Mouse (Mus musculus) adrenal gland, adult 8-10 months (tissue): Measurements from ENCODE around the gene Rtbdn. TPM values are rescaled to one million over a fixed set of nuclear protein-coding genes. Genes with fewer than 3 reads are reported as not detected.

Experiments
- microRNA-seq, 2 experiments: library from miRNA; unstranded; fragments of <30 nt; microRNA quantifications; one replicate each; pipeline ENCODE4 v1.2.0; 2022
- total RNA-seq, 4 experiments: library from RNA; stranded (reverse); gene quantifications; 2 replicates each; pipeline ENCODE4 v1.2.4; 2022

The Rtbdn gene
- total RNA-seq, 4 experiments from 2014 or later: 0.28 to 0.40 TPM; not detected in 2

Small RNA genes within 50 kb of the gene (microRNA-seq; reads per million reads assigned to microRNA genes)
- 0 to 0.34 reads per million in 2 experiments for gene Gm24197

Other genes starting within 250 kb of the Rtbdn start
- 1 to 10 TPM; 3.1 to 5.6 (median 4.2) TPM for gene Lyl1, start 245.5 kb upstream of the Rtbdn start, total RNA-seq
- under 1 TPM in 2 of 4 experiments, not detected in 2; 0.52 to 0.73 TPM for gene G430095P16Rik, start 224.0 kb upstream of the Rtbdn start, total RNA-seq
- gene Nfix, start 146.6 kb upstream of the Rtbdn start, total RNA-seq: 100 to 1,000 TPM in 3 of 4 experiments, 10 to 100 TPM in 1; 99.6 to 150 (median 117) TPM
- gene Dand5, start 124.2 kb upstream of the Rtbdn start, total RNA-seq: 10 to 100 TPM; 11.2 to 14.9 (median 12.5) TPM
- 10 to 100 TPM; 63.6 to 68.4 (median 66.2) TPM for gene Gadd45gip1, start 115.5 kb upstream of the Rtbdn start, total RNA-seq
- 100 to 1,000 TPM; 107 to 125 (median 111) TPM for gene Rad23a, start 106.3 kb upstream of the Rtbdn start, total RNA-seq
- 100 to 1,000 TPM; 629 to 719 (median 673) TPM for gene Calr, start 100.1 kb upstream of the Rtbdn start, total RNA-seq
- 10 to 100 TPM; 59.9 to 76.8 (median 68.0) TPM for gene Farsa, start 90.0 kb upstream of the Rtbdn start, total RNA-seq
- 1 to 10 TPM; 6.1 to 9.1 (median 7.1) TPM for gene Syce2, start 74.9 kb upstream of the Rtbdn start, total RNA-seq
- gene Gcdh, start 53.1 kb upstream of the Rtbdn start, total RNA-seq: 10 to 100 TPM; 51.9 to 66.4 (median 60.4) TPM
- gene Klf1, start 45.1 kb upstream of the Rtbdn start, total RNA-seq: under 1 TPM in 2 of 4 experiments, not detected in 2; 0.22 to 0.24 TPM
- gene Dnase2a, start 38.4 kb upstream of the Rtbdn start, total RNA-seq: 10 to 100 TPM; 12.5 to 28.7 (median 22.2) TPM
- 1 to 10 TPM; 2.1 to 9.2 (median 5.9) TPM for gene Mast1, start 9.6 kb upstream of the Rtbdn start, total RNA-seq
- 1 to 10 TPM in 2 of 4 experiments, not detected in 2; 1.7 to 2.3 TPM for gene Gm49661, start 22.4 kb downstream of the Rtbdn start, total RNA-seq
- 100 to 1,000 TPM; 651 to 758 (median 708) TPM for gene Prdx2, start 22.6 kb downstream of the Rtbdn start, total RNA-seq
- gene Rnaseh2a, start 22.8 kb downstream of the Rtbdn start, total RNA-seq: 100 to 1,000 TPM in 3 of 4 experiments, 10 to 100 TPM in 1; 89.0 to 142 (median 110) TPM
- 100 to 1,000 TPM in 1 of 4 experiments, 10 to 100 TPM in 3; 39.9 to 211 (median 52.4) TPM for gene Junb, start 31.7 kb downstream of the Rtbdn start, total RNA-seq
- 10 to 100 TPM in 2 of 4 experiments, 1 to 10 TPM in 2; 6.2 to 12.7 (median 10.5) TPM for gene Hook2, start 43.6 kb downstream of the Rtbdn start, total RNA-seq
- gene Best2, start 67.5 kb downstream of the Rtbdn start, total RNA-seq: not detected
- gene Asna1, start 78.3 kb downstream of the Rtbdn start, total RNA-seq: 100 to 1,000 TPM in 2 of 4 experiments, 10 to 100 TPM in 2; 96.4 to 107 (median 101) TPM
- 100 to 1,000 TPM; 134 to 159 (median 155) TPM for gene Trir, start 79.8 kb downstream of the Rtbdn start, total RNA-seq
- 10 to 100 TPM; 67.7 to 85.8 (median 73.5) TPM for gene Tnpo2, start 89.9 kb downstream of the Rtbdn start, total RNA-seq
- 10 to 100 TPM; 15.0 to 29.6 (median 21.6) TPM for gene Fbxw9, start 113.1 kb downstream of the Rtbdn start, total RNA-seq
- gene Gm5741, start 121.0 kb downstream of the Rtbdn start, total RNA-seq: 1 to 10 TPM in 1 of 4 experiments, not detected in 3; 1.3 TPM
- gene Dhps, start 124.8 kb downstream of the Rtbdn start, total RNA-seq: 10 to 100 TPM; 31.4 to 41.2 (median 33.2) TPM
- gene Wdr83os, start 133.7 kb downstream of the Rtbdn start, total RNA-seq: 10 to 100 TPM; 76.0 to 87.7 (median 81.1) TPM
- 10 to 100 TPM; 22.6 to 30.1 (median 29.2) TPM for gene Wdr83, start 134.3 kb downstream of the Rtbdn start, total RNA-seq
- 10 to 100 TPM; 53.4 to 60.8 (median 54.3) TPM for gene Man2b1, start 136.3 kb downstream of the Rtbdn start, total RNA-seq
- 1 to 10 TPM; 1.7 to 2.4 (median 1.9) TPM for gene Zfp791, start 176.1 kb downstream of the Rtbdn start, total RNA-seq
- not detected for gene Cks1brt, start 204.9 kb downstream of the Rtbdn start, total RNA-seq